Mouse (Mus musculus): Measurements from ENCODE around the gene Tmed6. TPM values are rescaled to one million over a fixed set of nuclear protein-coding genes. Genes with fewer than 3 reads are reported as not detected.
A peak's percentile ranks its signal among the peaks of the same experiment; 100 is the strongest.
"Not testable (repeated sequence)": the region's sequence is repeated elsewhere in the genome, so short reads cannot be mapped to it uniquely, and the experiment has no call there.

Tmed6 gene
- total RNA-seq, 2 experiments from 2014 or later: not detected

GRCm38 (mm10) chr8:107086018-107086417, 20.6 kb upstream of the Tmed6 start:
- intact Hi-C loops (cut with DNase I): no loop called here
- DNase-seq (ENCODE audit: extremely low spot score in 1 of 2, low spot score in 2 of 2): no peak

GRCm38 (mm10) chr8:107085358-107085757, 19.9 kb upstream of the Tmed6 start:
- DNase-seq (ENCODE audit: extremely low spot score in 1 of 2, low spot score in 2 of 2): no peak
- intact Hi-C loops (cut with DNase I): no loop called here

GRCm38 (mm10) chr8:107076239-107076888, 10.9 kb upstream of the Tmed6 start:
- DNase-seq (ENCODE audit: extremely low spot score in 1 of 2, low spot score in 2 of 2): no peak
- intact Hi-C loops (cut with DNase I): no loop called here

DNA sequence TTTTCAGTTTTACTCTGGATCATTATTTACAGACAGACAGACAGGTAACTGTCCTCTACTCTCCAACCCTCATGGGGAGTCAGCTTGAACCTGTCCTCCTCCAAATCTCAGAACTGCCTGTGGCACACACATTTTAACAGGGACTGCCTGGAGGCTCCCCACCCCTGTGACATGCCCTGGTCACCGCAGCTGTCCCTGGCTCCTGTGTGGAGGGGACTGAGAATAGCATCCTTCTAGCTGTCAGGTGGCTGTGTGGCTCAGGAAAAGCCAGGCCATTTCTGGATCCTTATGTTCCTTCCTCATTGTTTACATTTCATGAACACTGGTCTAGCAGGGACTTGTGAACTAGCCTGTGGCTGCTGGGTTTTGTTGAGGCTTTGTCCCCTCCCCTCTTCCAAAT, 8.7 kb upstream of the Tmed6 start:
- no peak for DNase-seq (ENCODE audit: extremely low spot score in 1 of 2, low spot score in 2 of 2)
- intact Hi-C loops (cut with DNase I): no loop called here

DNA sequence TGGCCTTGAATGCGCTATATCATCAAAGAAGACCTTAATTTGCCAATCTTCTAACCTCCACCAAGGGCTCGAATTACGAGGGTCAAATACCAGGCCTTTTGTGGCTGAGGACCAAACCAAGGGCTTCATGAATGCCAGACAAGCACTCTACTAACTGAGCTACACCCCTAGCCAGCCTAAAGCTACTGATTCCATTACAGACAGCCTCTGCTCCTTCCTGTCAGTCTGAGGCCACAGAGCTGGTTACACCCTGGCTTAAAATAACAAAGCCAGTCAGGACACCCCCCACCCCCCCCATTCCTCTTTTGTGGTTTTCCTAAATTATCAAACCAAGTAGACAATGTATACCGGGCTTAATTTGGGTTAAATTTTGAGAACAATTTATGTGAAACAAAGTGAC, 8.3 kb upstream of the Tmed6 start:
- intact Hi-C loops (cut with DNase I): no loop called here
- DNase-seq (ENCODE audit: extremely low spot score in 1 of 2, low spot score in 2 of 2): no peak

- no peak for DNase-seq (ENCODE audit: extremely low spot score in 1 of 2, low spot score in 2 of 2)
- intact Hi-C loops (cut with DNase I): no loop called here
Measured at GRCm38 (mm10) chr8:107062613-107063012, 2.8 kb downstream of the Tmed6 start.

DNA sequence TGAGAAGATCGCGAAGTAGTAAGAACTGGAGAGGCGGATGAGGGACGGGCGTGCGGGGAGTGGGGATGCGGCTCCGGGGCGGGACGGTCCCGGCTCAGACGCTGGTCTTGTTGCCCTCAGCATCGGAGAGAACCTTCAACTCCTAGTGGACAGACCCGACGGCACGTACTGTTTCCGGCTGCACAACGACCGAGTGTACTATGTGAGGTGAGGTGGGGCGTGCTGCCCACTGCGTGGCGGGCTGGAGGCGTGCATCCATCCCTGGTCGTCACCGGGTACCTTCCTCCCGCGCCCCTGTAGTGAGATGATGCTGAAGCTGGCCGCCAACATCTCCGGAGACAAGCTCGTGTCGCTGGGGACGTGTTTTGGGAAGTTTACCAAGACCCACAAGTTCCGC, 8.5 kb downstream of the Tmed6 start:
- intact Hi-C loops (cut with DNase I): no loop called here
- peak in 1 of 2 experiments; percentile 57 for DNase-seq (ENCODE audit: extremely low spot score in 1 of 2, low spot score in 2 of 2)

DNA sequence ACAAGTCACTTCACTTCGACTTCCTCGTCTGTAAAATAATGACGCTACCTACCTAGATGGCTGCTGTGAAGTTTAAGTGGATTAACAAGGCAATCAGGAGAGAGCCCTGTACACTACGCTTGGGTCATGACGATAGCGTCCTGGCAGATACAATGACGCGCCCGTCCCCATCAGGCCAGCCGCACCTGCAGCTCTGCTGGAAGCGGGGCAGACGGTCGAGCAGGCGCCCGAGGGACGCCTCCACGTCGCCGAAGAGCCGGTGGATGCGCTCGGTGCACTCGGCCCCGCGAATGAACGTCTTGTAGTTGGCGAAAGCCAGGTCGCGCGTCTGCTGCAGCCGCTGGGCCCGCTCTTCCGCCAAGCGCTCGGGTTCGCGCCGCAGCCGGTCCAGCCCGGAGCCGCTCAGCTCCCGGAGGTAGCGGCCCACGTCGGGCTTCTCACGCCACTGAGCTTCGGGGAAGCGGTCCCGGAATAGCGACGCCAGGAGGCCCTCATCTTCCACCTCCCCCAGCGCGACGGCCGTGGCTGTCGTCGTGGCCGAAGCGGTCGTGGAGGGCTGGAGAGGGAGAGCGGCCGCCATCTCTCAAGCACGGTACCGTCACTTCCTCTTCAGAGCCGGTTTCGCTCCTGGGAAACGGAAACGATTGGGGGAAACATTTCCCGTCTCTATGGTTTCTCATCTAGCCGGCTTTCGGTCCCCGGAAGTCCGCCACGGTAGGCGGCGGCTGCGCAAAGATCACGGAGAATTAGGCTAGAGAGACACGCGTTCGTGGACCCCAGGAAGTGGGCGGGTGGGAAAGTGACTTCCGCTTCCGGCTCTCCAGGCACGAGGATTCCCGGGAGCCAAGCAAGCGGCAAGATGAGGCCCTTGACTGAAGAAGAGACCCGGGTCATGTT, 9.1 kb downstream of the Tmed6 start, which contains the start of the genes Cog8 and Nip7:
Cog8 (minus strand) TSS at position 614 of the 897 bp plus-strand sequence.
Nip7 (plus strand) TSS at position 802 of the 897 bp plus-strand sequence.
- DNase-seq (ENCODE audit: extremely low spot score in 1 of 2, low spot score in 2 of 2): peak; percentile 97
- intact Hi-C loops (cut with DNase I): no loop called here

- intact Hi-C loops (cut with DNase I): no loop called here
- no peak for DNase-seq (ENCODE audit: extremely low spot score in 1 of 2, low spot score in 2 of 2)
Measured at GRCm38 (mm10) chr8:107052046-107052445, 13.4 kb downstream of the Tmed6 start.

GRCm38 (mm10) chr8:107049480-107049879, 16.0 kb downstream of the Tmed6 start:
- DNase-seq (ENCODE audit: extremely low spot score in 1 of 2, low spot score in 2 of 2): no peak
- intact Hi-C loops (cut with DNase I): no loop called here

- intact Hi-C loops (cut with DNase I): no loop called here
- DNase-seq (ENCODE audit: extremely low spot score in 1 of 2, low spot score in 2 of 2): peak; percentile 77 to 91
Measured at GRCm38 (mm10) chr8:107048061-107048941, 17.1 kb downstream of the Tmed6 start, which contains the start of gene Pdf. TSS of gene Pdf (minus strand) at chr8:107048614.

GRCm38 (mm10) chr8:107046976-107047375, 18.5 kb downstream of the Tmed6 start:
- intact Hi-C loops (cut with DNase I): no loop called here
- DNase-seq (ENCODE audit: extremely low spot score in 1 of 2, low spot score in 2 of 2): no peak

- no peak for DNase-seq (ENCODE audit: extremely low spot score in 1 of 2, low spot score in 2 of 2)
- intact Hi-C loops (cut with DNase I): no loop called here
Measured at GRCm38 (mm10) chr8:107045478-107045877, 20.0 kb downstream of the Tmed6 start.

- DNase-seq (ENCODE audit: extremely low spot score in 1 of 2, low spot score in 2 of 2): no peak
- intact Hi-C loops (cut with DNase I): no loop called here
Measured at GRCm38 (mm10) chr8:107040632-107041031, 24.8 kb downstream of the Tmed6 start.

DNA sequence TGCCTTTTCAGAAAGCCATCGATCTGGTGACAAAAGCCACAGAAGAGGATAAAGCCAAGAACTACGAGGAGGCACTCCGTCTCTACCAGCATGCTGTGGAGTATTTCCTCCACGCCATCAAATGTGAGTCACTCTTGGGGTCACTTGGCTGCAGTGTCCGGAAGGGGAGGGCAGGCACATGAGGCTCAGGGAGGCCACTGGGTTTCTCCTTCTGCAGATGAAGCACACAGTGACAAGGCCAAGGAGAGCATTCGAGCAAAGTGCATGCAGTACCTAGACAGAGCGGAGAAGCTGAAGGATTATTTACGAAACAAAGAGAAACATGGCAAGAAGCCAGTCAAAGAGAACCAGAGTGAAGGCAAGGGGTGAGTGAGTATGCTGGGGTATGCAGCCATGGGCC, 28.8 kb downstream of the Tmed6 start:
- DNase-seq (ENCODE audit: extremely low spot score in 1 of 2, low spot score in 2 of 2): no peak
- intact Hi-C loops (cut with DNase I): no loop called here

DNA sequence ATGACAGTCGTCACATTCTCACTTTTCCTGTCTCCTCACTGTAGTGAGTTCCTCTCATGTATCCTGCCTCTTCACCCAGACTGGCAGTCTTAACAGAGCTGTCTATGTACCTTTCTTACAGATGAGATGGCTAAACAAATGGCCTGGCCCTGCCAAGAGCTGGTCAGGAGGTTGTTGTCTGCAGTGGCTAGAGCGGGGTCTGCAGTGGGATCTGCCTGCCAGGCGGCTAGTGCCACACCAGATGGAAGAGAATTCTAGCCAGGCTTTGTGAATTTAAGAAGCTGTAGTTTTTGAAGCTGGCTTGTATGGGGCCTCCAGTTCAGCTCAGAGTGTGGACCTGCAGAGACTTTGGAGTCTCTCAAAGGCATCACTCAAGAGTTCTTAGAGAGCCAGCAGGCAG, 29.8 kb downstream of the Tmed6 start:
- intact Hi-C loops (cut with DNase I): no loop called here
- DNase-seq (ENCODE audit: extremely low spot score in 1 of 2, low spot score in 2 of 2): no peak

DNA sequence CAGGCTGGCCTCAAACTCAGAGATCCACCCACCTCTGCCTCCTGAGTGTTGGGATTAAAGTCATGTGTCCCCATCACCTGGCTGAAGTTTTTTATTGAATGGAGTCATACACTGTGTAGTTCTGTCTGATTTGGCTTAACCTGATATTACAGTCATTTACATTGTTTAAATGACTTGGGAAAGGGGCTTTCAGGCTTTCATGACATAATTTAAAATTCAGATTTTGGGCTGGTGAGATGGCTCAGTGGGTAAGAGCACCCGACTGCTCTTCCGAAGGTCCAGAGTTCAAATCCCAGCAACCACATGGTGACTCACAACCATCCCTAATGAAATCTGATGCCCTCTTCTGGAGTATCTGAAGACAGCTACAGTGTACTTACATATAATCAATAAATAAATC, 31.8 kb downstream of the Tmed6 start:
- intact Hi-C loops (cut with DNase I); DNase-seq (ENCODE audit: extremely low spot score in 1 of 2, low spot score in 2 of 2): not testable (repeated sequence)

DNA sequence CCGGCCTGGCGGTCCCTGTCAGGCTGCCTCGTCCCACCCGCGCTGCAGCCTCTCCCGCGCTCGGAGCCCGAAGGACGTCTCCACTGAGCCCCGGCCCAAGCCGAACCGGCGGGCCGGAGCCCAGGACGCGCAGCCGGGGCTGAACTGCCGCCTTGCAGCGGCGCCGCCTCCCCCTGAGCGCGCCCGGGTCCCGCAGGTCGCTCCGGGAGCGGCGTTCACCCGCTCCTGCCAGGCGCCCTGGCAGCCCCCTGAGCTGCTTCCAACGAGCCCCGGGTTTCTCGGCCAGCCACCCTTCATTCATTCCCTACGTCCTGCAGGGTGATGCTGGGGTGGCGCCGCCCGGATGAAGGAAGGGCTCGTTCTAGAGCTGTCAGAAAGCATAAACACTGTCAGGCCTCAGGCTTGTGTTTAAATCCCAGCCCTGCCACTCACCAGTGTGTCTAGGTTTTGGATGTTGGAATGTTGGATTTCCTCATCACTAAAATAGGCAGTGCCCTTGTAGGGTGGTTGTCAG, 33.8 kb downstream of the Tmed6 start:
- intact Hi-C loops (cut with DNase I): no loop called here

More for the DNA sequence above, 33.8 kb downstream of the Tmed6 start:
- no peak for DNase-seq (ENCODE audit: extremely low spot score in 1 of 2, low spot score in 2 of 2)

Measured in left cerebral cortex, postnatal 10 days (tissue).